Mouse (Mus musculus) lung, postnatal 0 days (tissue): ENCODE results near the gene Akr1b8. TPM values are rescaled to one million over a fixed set of nuclear protein-coding genes. Genes with fewer than 3 reads are reported as not detected.
A peak's percentile ranks its signal among the peaks of the same experiment; 100 is the strongest.

ENCODE experiments used
- ATAC-seq: fragments of 200-750 bp; cut with Nextera tagmentation; 2 replicates; pipeline ENCODE4 v1.8.0; 2017; ENCODE audit warnings: moderate library complexity
- DNase-seq: peaks from one replicate; pipeline ENCODE4 v3.0.0-alpha.2; 2016; ENCODE audit warnings: low spot score
- H3K27ac ChIP-seq: fragments of 300-500 bp; sonication (generic); 2 replicates; pipeline ENCODE4 v1.5.1; 2014; ENCODE audit warnings: antibody characterized with exemption, mild to moderate bottlenecking, low read length, mixed read lengths
- H3K27me3 ChIP-seq: fragments of 300-500 bp; sonication (generic); replicated peaks from 2 replicates; pipeline ENCODE4 v1.6.1; 2014; ENCODE audit warnings: low read length, mixed read lengths; ENCODE audit not compliant: insufficient read depth
- H3K36me3 ChIP-seq: fragments of 300-500 bp; sonication (generic); 2 replicates; pipeline ENCODE4 v1.6.1; 2014; ENCODE audit warnings: low read length, mixed read lengths; ENCODE audit not compliant: insufficient read depth
- H3K4me1 ChIP-seq: fragments of 300-500 bp; sonication (generic); 2 replicates; pipeline ENCODE4 v1.6.1; 2014; ENCODE audit warnings: antibody characterized with exemption, low read depth, low read length, mixed read lengths; ENCODE audit not compliant: insufficient read depth
- H3K4me2 ChIP-seq: fragments of 300-500 bp; sonication (generic); replicated peaks from 2 replicates; pipeline ENCODE4 v1.6.1; 2014; ENCODE audit warnings: low read depth, mild to moderate bottlenecking, low read length, moderate library complexity, mixed read lengths
- H3K4me3 ChIP-seq: fragments of 300-500 bp; sonication (generic); 2 replicates; pipeline ENCODE4 v1.5.1; 2014; ENCODE audit warnings: low read depth, low read length
- H3K9ac ChIP-seq: fragments of 300-500 bp; sonication (generic); replicated peaks from 2 replicates; pipeline ENCODE4 v1.6.1; 2014; ENCODE audit warnings: low read depth, mild to moderate bottlenecking
- H3K9me3 ChIP-seq: fragments of 300-500 bp; sonication (generic); 2 replicates; pipeline ENCODE4 v1.6.1; 2016; ENCODE audit warnings: low read length, mixed read lengths
- CTCF ChIP-seq: IDR thresholded peaks from 2 replicates; pipeline ENCODE4 v1.5.1; 2016; ENCODE audit warnings: antibody characterized with exemption, mild to moderate bottlenecking
- EP300 ChIP-seq: IDR thresholded peaks from 2 replicates; pipeline ENCODE4 v1.6.1; 2016; ENCODE audit warnings: antibody characterized with exemption, mild to moderate bottlenecking, control low read depth
- WGBS: fragments of 180-500 bp; shearing (Covaris S2); extraction: QIAGEN DNeasy Blood & Tissue Kit; methylation state at CpG from one replicate; pipeline ENCODE4 v1.1.7; 2014; 5-methylcytosine and 5-hydroxymethylcytosine counted together
- polyA plus RNA-seq: library from polyadenylated mRNA; unstranded; fragments of >200 nt; fragmentation: Nextera tagmentation; extraction: Ambion mirVana; gene quantifications from 2 replicates; pipeline ENCODE4 v1.2.1, GENCODE M21; 2015

The Akr1b8 gene
- polyA plus RNA-seq: 13.7 and 15.7 TPM in 2 replicates

DNA sequence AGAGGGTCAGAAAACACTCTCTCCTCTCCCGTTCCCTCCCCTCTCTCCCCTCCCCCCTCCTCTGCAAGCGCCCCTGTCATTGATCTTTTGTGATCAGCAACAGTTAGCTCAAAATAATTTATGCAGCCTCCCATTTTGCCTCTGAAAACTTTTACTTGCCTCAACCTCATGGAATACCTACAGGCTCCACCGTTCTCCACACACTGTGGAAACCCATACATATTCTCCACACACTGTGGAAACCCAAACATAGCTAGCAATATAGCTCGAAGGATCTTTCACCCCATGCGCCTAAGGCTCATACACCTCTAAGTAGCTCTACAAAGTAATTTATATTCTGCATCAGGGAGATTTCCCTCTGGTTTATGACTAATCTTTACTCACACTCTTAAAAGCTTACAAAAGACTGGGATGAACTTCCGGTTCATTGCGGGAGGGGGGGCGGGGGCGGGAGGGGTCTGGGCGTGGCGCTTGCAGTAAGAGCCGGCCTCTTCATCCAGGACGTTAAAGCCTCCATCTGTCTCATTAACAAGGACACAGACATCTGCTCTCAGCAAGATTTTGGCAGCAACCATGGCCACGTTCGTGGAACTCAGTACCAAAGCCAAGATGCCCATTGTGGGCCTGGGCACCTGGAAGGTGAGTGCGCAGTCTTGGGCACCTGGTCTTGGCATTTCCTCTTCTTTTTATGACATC lies at the start of gene Akr1b8:
TSS of gene Akr1b8 (plus strand) at position 462 of the 696 bp plus-strand sequence.
- Histone ChIP-seq H3K4me1 (no peaks in the 10 kb centered on the region), H3K9ac (no peak within 1 kb of the TSS), H3K9me3 (no peaks in the 10 kb centered on the region), H3K4me2 (peak within 1 kb of the TSS; percentile 51), H3K4me3 (no peak within 1 kb of the TSS), H3K27ac (no peak within 1 kb of the TSS), H3K27me3 (no peaks in the 10 kb centered on the region), H3K36me3 (no peaks in the 10 kb centered on the region)
- WGBS: 11% methylated on average over 16 of the region's 16 CpGs
- ATAC-seq (peak; percentile 60), DNase-seq (peak; percentile 73)
- no peak for TF ChIP-seq CTCF
- TF ChIP-seq EP300: no peak

DNA sequence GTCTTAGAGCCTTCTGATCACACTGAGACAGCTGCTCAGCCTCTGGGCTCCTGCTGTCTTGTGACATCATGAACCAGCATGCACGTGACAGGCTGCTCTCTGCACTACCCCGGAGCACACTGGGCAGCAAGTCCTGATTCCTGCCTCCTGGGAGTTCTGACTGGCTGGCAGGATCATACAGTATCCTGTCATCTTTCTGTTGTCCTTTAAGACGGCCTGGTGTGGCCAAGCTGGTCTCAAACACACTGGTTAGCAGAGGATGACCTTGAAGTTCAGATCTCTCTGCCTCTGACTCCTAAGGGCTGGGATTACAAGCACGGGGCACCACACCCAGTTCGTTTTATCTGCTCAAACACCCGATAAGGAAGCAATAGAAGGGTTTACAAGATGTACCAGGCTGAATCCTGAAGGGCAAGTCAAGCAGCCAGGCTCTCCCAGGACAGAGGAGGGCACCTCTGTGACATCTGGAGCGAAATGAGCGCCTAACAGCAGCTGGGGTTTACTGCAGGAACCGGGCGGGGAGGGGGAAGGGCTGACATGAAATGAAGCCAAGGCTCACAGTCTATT lies 49.2 kb upstream of the Akr1b8 start:
- WGBS: 60% methylated on average over 10 of the region's 10 CpGs
- no peaks in the 10 kb centered on the region for H3K9me3 ChIP-seq
- H3K9ac ChIP-seq: no peak overlapping the region
- no peak overlapping the region for H3K4me2 ChIP-seq
- peak; percentile 56 for DNase-seq
- TF ChIP-seq CTCF: no peak
- no peak for TF ChIP-seq EP300
- H3K36me3 ChIP-seq: 0 out of 2 replicates have a peak, but pooled peaks cover 3% of the 10 kb centered on the region
- no peak overlapping the region for H3K27ac ChIP-seq
- no peaks in the 10 kb centered on the region for H3K4me1 ChIP-seq
- H3K4me3 ChIP-seq: no peak overlapping the region
- ATAC-seq: peak; percentile 79
- H3K27me3 ChIP-seq: no peaks in the 10 kb centered on the region

DNA sequence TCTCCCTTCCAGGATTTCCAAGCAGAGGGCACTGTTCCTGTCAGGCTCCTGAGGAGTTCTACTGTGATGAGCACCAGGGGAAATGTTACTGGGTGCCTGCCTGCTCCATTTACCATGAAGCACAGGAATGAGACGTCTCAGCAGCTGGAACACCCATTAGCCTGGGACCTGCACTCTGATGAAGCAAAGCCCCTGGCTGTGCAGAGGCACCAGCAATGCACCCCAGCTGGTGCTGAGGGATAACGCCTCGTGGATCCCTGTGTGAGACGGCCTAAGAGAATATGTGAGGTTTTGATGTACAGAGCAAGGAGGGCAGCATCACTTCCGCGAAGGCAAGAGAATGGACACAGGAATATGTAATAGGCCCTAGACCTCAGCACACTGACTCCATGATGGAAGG lies 47.1 kb upstream of the Akr1b8 start:
- H3K4me1 ChIP-seq: no peaks in the 10 kb centered on the region
- no peaks in the 10 kb centered on the region for H3K27me3 ChIP-seq
- TF ChIP-seq CTCF: no peak
- no peak for TF ChIP-seq EP300
- H3K9ac ChIP-seq: no peak overlapping the region
- no peaks in the 10 kb centered on the region for H3K9me3 ChIP-seq
- H3K4me3 ChIP-seq: no peak overlapping the region
- no peak overlapping the region for H3K27ac ChIP-seq
- ATAC-seq (peak; percentile 55), DNase-seq (peak; percentile 14)
- WGBS: 79% methylated on average over 6 of the region's 6 CpGs
- no peak overlapping the region for H3K4me2 ChIP-seq
- H3K36me3 ChIP-seq: 0 out of 2 replicates have a peak, but pooled peaks cover 10% of the 10 kb centered on the region

- H3K9ac ChIP-seq: no peak overlapping the region
- peaks cover 3% of the 10 kb centered on the region for H3K4me1 ChIP-seq
- 84% methylated on average over 6 of the region's 6 CpGs for WGBS
- 0 out of 2 replicates have a peak, but pooled peaks cover 10% of the 10 kb centered on the region for H3K36me3 ChIP-seq
- DNase-seq: no peak
- H3K27ac ChIP-seq: no peak overlapping the region
- no peaks in the 10 kb centered on the region for H3K9me3 ChIP-seq
- TF ChIP-seq EP300 (no peak), CTCF (no peak)
- no peak overlapping the region for H3K4me2 ChIP-seq
- H3K27me3 ChIP-seq: no peaks in the 10 kb centered on the region
- peak; percentile 29 for ATAC-seq
- H3K4me3 ChIP-seq: no peak overlapping the region
These were observed 44.4 kb upstream of the Akr1b8 start for GRCm38 (mm10) chr6:34309526-34309925.

GRCm38 (mm10) chr6:34310023-34310595 lies 43.8 kb upstream of the Akr1b8 start:
- no peak for DNase-seq
- 0 out of 2 replicates have a peak, but pooled peaks cover 10% of the 10 kb centered on the region for H3K36me3 ChIP-seq
- 90% methylated on average over 11 of the region's 11 CpGs for WGBS

GRCm38 (mm10) chr6:34313386-34313785 lies 40.5 kb upstream of the Akr1b8 start:
- WGBS: 67% methylated on average over 9 of the region's 9 CpGs
- Histone ChIP-seq H3K4me2 (no peak overlapping the region), H3K27me3 (no peaks in the 10 kb centered on the region), H3K4me1 (peaks cover 3% of the 10 kb centered on the region), H3K9ac (no peak overlapping the region), H3K4me3 (no peak overlapping the region), H3K27ac (no peak overlapping the region), H3K9me3 (no peaks in the 10 kb centered on the region), H3K36me3 (0 out of 2 replicates have a peak, but pooled peaks cover 7% of the 10 kb centered on the region)
- no peak for TF ChIP-seq EP300
- TF ChIP-seq CTCF: no peak
- peak; percentile 42 for DNase-seq
- no peak for ATAC-seq

More at GRCm38 (mm10) chr6:34310023-34310595, 43.8 kb upstream of the Akr1b8 start:
- Histone ChIP-seq H3K4me2 (no peak overlapping the region), H3K4me3 (no peak overlapping the region), H3K9ac (no peak overlapping the region), H3K4me1 (peaks cover 3% of the 10 kb centered on the region), H3K27me3 (no peaks in the 10 kb centered on the region), H3K27ac (no peak overlapping the region), H3K9me3 (no peaks in the 10 kb centered on the region)
- TF ChIP-seq CTCF (no peak), EP300 (no peak)
- no peak for ATAC-seq
